Mouse (Mus musculus): ENCODE results near the gene Rps6ka2.
"Not testable (repeated sequence)": the region's sequence is repeated elsewhere in the genome, so short reads cannot be mapped to it uniquely, and the experiment has no call there.

Gene Rps6ka2

GRCm38 (mm10) chr17:7170304-7171295, 685 bp downstream of the Rps6ka2 start:
- no peak for DNase-seq

DNA sequence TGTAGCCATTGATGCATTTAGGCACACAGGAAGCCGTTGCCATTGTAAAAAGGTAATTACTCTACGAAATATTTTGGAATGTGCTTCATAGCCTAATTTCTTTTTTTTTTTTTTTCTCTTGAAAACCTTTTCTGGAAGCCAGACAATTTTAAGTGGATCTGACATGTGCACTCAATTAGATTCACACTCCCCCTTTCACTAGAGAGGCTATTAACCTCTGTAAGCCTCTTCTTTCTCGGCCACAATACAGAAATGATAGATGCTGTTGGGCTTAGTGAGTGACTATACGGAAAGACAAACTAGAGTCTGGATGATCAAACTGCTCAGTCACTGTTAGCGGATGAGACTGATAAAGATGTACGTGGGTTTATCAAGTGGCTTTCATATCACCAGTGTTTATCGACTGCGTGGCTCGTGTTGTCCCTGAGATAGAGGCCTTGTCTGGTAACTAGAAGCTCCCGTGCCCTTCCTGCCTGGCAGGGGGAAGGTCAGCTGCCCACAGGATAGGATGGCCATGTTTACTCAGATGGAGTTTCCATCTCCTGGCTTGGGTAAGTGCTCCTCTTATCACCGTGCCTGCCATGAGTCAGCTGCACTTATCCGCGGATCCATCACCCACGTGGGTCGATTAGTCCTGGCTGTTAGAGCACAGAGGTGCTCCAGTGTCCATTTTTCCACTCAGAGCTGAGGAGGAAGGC, 3.6 kb downstream of the Rps6ka2 start:
- DNase-seq = no peak

GRCm38 (mm10) chr17:7175293-7175692, 5.4 kb downstream of the Rps6ka2 start:
- DNase-seq = no peak

GRCm38 (mm10) chr17:7176394-7176793, 6.5 kb downstream of the Rps6ka2 start:
- DNase-seq = peak; percentile 47 to 60

DNA sequence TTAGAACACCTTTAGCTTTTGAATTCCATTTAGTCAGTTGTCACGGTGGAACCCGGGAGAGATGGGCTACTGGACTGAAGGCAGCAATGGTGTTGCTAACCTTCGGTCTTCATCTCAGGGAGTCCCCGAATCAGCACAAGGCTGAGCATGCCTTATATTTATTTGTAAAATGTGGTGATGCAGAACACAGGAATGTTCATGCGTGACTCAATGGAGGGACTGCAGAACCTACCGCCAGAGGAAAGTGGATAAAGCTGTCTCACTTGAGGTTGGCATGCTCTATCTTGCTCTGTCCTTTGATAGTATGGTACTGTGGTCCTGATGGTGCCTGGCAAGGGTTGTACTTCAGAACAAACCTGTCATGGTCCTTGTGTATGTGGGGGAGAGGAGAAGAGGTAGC, 8.3 kb downstream of the Rps6ka2 start:
- DNase-seq = no peak

DNA sequence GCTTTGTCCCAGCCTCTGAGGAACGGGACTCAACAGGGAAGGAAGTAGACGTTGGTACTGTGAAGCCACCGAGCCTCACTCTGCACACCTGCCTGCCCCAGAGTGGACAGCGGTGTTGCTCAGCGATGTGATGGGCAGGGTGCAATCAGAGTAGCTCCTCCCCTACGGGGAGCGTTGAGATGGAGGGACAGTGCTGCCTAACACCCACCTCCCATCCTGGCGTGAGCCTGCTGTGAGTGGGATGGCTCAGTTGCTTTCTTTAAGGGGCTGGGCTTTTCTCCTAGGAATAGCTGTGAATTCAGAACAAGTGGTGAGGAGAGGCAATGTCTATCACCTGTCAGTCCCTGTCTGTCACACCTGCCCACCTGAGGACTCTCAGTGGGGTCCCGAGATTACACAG, 12.3 kb downstream of the Rps6ka2 start:
- no peak for DNase-seq

DNA sequence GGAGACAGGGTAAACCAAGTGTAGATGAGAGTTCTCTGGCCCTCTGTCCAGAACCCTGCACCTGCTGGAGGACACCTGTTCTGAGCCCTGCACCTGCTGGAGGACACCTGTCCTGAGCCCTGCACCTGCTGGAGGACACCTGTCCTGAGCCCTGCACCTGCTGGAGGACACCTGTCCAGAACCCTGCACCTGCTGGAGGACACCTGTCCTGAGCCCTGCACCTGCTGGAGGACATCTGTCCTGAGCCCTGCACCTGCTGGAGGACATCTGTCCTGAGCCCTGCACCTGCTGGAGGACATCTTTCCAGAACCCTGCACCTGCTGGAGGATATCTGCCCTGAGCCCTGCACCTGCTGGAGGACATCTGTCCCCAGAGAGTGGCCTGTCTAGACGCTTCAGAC, 17.1 kb downstream of the Rps6ka2 start:
- DNase-seq = not testable (repeated sequence)

GRCm38 (mm10) chr17:7189425-7189824, 19.5 kb downstream of the Rps6ka2 start:
- no peak for DNase-seq

DNA sequence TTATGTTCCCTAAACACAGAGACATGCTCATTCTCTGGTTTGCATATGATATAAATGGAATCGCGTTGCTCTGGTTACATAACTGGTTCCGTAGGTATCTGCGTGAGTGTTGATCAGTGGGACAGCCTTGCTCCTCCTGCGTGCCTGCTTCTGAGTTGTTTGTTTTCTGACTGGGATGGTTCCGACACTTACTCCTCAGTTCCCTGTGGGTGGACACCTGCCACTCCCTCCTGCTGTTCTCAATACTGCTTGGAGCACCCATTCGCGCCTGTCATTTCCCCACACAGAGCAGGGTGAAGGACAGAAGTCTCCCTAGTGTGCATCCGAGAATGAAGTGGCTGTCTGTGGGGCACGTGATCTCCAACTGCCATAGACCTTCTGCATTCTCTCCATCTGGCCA, 20.1 kb downstream of the Rps6ka2 start:
- DNase-seq = no peak

DNA sequence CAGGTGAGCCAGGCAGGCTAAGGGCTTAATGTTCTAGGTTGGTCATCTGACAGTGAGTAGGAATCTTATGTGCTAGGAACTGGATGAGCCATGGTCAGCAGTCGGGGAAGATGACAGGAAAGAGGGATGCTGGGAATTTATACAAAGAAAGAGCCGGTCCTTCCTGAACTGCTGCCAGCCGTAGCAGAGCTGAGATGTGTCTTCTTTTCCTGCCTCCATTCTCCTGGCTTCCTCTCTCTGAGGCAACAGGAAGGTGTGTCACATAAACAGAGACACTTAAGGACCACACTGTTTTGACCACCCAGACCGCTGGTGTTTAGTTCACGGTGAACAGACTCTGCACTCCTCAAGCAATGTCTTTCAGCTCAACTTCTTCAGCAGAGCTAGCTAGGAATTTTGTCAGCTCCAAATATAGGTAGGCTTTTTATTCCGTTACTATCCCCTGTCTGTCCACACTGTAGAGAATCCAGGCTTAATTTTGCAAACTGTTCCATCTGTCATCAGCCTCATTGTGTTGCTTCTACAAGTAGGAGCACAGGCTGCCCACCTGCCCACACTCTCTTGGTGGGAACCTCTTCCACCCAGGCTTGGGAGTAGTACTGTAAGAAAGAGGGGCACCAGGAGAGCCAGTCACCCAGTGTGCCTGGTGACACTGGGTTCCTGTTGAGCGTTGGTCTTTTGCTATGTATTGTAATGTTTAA, 24.4 kb downstream of the Rps6ka2 start:
- DNase-seq = peak; percentile 60 to 77

DNA sequence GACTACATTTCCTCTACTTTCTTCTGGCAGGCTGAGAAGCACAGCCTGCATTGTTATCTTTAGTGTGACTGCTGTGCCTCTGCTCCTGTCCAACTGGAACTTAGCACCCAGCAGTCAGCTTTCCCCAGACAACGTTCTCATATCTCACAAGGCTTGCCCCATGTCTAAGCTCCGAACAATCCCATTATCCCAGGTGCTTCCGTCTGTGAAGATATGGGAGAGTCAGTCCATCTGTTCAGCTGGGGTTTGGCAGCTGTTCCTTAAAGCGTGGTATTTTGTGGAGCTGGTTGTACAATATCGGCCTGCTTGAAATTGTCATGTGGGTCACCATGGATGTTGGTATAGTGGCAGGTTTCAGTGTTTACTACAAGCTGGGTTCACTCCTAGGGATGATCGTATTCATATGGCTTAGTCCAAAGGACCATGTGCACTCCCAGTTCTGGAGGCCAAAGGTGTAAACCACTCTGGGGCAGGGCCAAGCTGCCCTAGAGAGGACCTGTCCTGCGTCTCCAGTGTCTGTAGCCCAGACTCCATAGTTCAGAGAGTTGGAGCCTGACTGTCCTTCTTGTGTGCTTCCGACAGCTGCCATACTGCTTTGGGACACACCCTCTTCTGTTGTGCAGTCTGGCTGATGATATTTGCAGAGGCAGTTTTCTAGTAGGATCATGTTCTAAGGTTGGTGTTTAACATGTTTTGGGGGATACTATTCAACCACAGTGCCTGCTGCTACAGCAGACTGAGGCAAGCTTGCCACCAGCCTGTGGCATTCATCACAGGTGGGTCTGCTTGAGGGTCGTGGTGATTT, 27.4 kb downstream of the Rps6ka2 start:
- no peak for DNase-seq

DNA sequence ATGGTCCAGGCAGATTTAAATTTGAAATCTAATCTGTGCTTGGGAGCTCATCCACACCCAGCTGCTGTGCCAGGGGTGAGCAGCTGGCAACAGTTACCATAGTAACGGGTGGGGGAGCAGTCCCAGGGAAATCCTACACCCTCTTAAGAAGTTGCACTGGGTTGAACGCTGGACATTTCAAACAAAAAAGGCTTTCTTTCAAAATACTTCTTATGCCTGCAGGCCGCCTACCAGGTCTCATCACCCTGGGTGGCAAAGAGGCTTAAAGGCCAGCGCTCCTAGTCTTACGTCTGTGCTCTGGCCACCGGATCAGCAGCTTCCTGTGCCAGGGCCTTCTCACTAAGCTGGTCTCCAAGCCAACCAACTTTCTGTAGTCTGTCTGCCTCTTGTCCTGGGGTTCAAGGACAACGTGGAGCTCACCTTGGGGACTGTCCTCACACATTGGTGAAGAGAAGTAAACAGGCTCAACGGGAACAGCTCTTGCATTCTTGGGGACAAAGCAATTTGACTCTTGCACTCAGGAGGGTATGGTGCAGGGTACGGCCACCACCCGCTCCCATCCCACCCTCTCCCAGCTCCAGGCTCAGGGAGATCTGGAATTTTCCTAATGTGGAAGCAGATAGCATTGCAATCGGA, 35.0 kb downstream of the Rps6ka2 start:
- DNase-seq = peak in 1 of 2 experiments; percentile 17

DNA sequence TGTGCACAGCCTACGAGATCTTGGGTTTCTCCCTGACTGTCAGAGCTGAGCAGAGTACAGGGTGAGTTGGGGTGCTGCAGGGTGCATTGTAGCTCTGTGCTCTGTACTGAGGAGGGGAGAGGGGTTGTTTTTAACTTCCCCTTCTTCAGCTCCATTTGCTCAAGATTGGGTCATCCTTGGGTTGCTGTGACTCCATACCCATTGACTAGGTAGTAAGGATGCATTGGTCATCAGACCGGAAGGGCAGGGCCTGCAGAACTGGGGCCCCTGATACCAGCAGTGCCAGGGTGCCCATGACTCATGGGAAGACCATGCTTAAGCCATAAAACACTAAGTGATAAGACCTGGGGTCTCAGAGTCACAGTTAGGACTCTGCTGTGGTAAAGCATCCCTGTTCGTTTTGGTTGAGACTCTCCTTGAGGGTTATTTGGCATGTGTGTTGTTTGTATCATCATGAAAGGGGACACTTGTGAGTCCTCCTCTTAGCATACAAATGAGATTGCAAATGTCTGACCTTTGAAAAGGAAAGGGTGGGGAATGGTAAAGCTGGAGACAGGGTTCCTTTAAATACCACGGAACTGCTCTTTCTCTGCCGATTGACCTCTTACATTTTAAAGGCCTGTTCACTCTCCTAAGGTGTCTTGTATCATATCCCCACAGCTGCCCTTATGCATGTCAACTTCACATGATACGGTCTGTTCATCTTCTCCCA, 36.7 kb downstream of the Rps6ka2 start:
- peak in 1 of 2 experiments; percentile 16 for DNase-seq

- peak in 1 of 2 experiments; percentile 9 for DNase-seq
Observed at GRCm38 (mm10) chr17:7210648-7211047, 40.7 kb downstream of the Rps6ka2 start.

DNA sequence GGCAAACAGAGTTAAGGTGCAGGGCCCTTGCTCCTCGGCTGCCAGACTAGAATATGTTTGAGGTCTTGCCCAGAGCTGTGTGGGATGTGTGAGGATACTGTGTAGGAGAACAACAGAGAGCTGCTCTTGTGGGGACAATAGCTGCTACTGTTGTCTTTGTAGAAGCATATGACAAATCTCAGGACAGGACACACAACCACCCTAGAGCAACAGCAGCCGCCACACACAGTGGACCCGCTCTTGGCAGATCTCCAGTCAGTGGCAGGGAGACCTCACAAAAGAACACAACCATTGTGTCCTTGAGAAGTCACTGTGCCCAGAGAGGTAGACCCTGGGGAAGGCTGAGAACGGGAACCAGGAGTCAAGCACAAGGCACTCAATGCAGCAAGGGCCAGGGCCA, 42.0 kb downstream of the Rps6ka2 start:
- peak in 1 of 2 experiments; percentile 16 for DNase-seq

DNA sequence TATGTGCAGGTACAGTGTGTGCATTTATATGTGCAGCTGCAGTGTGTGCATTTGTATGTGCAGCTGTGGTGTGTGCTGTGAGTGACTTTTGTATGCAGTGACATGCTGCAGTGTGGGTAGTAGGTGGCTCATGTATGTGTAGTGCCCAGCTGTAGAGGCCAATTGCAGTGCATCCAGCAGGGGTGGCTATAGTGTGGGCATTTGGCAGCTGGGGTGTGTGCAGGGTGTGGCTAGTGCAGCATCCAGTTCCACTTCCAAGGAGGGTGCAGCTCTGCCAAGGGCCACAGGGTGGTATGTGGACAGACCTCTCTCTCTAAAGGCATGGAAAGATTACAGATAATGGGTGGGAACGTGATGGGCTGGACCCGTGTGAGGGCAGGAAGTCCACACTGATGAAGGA, 43.3 kb downstream of the Rps6ka2 start:
- DNase-seq = peak in 1 of 2 experiments; percentile 22

GRCm38 (mm10) chr17:7214061-7214460, 44.1 kb downstream of the Rps6ka2 start:
- DNase-seq = peak in 1 of 2 experiments; percentile 8

DNA sequence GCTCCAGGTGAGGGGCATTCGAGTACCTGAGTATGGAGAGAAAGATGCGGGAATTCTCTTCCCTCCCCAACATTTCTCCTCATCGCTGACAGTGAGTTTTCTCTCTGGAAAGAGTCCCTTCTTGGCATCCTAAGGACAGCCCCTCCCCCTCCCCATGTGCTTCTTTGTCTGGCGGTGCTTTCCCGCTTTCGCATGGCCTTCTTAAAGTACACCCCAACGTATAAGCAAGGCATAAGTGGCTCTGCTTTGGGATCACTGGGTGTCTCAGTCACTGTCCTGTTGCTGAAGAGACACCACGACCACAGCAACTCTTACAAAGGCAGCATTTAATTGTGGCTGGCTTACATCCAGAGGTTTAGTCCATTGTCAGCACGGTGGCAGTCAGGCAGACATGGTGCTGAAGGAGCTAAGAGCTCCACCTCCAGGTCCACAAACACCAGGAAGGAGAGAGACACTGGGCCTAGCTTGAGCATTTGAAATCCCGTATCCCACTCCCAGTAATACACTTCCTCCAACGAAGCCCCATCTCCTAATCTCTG, 47.9 kb downstream of the Rps6ka2 start:
- peak in 1 of 2 experiments; percentile 19 for DNase-seq

GRCm38 (mm10) chr17:7218396-7218795, 48.5 kb downstream of the Rps6ka2 start:
- peak in 1 of 2 experiments; percentile 19 for DNase-seq

DNA sequence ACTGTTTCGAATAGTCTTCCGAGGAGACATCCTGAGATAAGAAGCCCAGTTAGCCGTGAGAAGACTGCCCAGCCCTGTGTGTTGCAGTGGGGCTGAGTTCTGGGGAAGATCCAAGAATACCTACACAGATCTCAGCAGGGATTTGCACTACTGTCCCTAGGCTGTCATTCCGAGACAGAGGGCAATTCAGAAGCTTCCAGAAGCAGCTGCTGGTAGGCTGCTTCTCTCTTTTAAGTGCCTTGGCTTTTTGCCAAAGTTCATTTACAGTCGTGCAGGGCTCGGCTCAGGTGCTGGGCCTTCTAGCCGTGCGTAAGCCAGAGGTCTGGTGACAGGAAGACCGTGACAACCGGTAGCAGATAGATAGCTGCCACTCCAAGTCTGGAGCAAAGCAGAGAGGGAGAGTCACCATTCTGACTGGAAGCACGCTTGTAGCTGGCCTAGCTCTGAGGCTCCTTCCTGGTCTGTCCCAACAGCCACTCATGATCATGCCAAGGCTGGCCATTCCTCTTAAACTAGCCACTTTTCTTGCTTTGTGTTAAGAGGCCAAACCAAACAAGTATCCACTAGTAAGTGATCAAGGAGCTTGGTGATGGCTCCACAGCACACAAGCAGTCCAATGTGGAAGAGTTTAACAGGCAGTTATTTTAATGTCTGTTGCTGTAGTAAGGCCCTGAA, 49.3 kb downstream of the Rps6ka2 start:
- peak; percentile 18 to 40 for DNase-seq
